Mouse (Mus musculus): ENCODE results near the gene Vps41.

Vps41 gene

GRCm38 (mm10) chr13:18797555-18797954, 80.5 kb downstream of the Vps41 start:
- no peak for DNase-seq

- no peak for DNase-seq
Observed at GRCm38 (mm10) chr13:18800434-18800833, 83.3 kb downstream of the Vps41 start.

- no peak for DNase-seq
Observed at GRCm38 (mm10) chr13:18809465-18809864, 92.4 kb downstream of the Vps41 start.

DNA sequence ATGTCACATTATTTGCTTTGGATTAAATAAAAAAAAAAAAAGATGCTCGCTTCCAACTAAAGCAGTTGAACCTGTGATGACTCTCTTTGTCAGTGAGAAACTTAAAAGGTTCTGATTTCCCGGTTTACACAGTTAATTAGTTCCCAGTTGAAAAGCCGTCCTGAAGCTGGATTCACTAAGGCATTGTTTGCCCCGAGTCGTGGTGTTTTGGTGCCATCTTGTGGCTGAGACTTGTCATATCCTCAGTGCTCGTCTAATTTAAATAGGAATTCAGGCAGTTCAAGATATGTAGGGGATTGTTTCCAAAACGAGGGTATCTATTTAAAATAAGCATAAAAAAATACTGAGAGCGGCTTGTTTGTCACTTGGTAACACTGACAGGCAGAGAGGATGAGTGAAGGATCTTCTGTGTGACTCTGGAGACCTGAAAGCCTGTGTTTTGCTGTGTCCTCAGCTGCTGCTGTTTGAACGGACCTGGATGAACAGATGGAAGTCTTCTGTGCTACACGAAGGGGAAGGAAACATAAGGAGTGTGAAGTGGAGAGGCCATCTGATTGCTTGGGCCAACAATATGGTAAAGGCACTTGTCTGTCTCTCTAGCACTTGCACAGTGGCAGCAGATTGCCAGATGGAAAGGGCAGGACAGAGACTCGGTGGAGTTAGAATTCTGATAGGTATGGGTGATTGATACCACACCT, 93.0 kb downstream of the Vps41 start:
- DNase-seq = peak; percentile 71

DNA sequence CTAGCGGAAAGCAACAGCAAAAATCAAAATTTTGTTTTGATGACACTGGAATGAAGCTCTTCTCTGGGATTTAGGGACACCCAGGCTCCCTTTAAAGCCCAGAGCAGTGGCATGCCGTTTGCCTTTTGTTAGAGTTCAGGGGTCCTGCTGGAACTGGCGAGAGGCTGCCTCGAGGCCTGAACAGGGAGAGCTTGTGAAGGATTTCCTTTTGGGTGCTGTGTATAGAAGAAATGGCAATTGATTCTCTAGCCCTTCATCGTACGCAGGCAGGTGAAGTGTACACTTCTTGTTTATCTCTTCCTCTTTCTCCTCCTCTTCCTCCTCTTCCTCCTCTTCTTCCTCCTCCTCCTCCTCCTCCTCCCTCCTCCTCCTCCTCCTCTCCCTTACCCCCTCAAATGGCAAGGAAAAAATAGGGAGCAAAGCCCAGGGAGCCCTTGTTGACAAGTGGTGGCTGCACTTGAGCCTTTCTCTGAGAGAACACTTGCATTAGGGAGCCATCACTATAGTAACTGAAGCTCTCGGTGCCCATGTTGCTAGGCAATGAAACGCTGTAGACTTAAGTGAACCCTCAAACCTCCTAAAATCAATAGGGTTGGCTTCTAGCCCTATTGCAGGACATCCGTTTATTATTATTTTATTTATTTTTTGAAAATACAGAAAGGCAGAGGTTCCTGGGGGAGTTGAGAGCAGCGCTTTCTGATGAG, 107.5 kb downstream of the Vps41 start:
- peak; percentile 23 for DNase-seq

DNA sequence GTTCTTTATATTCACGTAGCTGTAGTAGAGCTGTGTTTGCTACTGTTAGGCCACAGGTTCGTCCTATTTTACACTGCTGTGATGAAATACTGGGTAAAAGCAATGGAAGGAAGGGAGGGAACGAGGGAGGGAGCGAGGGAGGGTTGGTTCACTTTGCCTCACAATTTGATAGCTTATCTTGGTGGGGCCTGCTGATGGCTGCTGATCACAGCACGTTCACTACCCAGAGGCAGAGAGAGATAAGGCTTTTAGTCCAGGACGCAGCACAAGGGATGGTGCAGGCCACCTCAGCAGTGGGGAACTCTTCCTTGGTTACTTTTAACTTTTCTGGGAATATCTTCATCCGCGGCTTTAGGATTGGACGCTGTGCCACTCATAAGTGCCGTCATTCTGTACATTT, 109.9 kb downstream of the Vps41 start:
- DNase-seq = no peak

DNA sequence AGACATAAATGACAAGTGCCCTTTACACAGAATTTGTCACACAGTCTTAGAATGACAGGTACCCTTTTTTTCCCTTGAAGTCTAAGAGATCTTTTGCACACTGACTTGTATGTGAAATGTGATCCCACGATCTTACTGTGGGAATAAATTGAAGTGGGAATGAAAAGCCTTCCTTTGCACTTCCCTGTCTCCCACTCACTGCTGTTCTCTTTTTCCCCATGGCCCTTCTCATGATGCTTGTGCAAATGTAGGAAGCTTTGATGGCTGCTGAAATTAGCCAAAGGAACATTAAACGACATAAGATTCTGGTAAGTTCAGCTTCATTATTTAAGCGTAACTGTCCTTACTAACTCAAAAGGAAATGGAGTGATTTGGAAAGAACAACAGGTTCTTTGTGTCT, 113.4 kb downstream of the Vps41 start:
- DNase-seq = no peak

DNA sequence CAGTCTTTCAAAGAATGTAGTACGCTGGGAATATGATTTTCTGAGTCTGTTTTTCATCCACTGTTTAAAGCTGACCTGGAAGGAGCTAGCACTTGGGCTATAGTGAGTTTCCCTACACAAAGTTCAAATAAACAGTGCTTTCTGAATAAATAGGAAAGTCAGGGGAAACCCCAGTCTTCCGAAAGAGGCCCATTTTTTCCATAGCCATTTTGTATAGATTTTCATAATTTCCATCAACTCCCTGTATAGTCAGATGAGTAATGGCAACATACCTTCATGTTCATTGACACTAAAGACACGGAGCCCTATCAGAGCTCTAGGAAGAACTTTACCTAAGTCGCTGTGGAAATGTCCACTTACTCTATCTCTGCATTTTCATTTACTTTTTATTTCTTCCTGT, 122.1 kb downstream of the Vps41 start:
- no peak for DNase-seq

- no peak for DNase-seq
Observed at GRCm38 (mm10) chr13:18840366-18840765, 123.3 kb downstream of the Vps41 start.

DNA sequence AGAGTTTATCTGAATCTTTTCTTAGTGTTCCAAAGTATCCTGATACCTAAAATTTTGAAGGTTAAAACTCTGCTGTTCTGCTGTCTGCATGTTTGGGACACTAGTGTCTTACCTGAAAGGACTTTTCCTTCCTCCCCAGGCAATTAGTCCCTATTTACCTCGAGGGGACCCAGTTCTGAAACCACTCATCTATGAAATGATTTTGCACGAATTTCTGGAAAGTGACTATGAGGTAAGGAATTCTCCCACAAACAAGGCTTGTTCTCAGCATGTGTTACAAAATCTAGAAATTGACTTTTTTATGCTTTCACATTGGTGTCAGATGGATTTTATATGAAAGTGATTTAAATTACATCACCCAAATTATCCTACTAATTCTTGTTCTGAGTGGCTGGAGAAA, 123.9 kb downstream of the Vps41 start:
- DNase-seq = no peak

- no peak for DNase-seq
Observed at GRCm38 (mm10) chr13:18841752-18842282, 124.7 kb downstream of the Vps41 start.

DNA sequence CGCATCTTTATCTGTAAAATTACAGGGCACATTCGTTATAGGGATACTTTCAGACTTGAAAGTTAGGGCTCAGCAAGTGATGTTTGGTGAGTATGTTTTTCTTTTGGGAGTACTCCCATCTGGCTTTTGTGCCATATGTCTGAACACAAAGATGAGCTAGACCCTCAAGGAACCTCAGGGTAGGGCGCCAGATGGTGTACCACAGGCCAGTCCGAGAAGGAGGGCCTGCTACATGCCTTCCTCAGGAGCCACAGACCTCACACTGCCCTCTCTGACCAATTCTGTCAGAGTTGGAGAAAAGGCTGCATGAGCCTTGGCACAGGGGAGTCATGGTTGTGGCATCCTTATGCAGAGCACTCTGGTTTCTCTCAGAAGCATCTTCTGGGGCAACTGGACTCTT, 125.5 kb downstream of the Vps41 start:
- no peak for DNase-seq

GRCm38 (mm10) chr13:18843546-18843945, 126.5 kb downstream of the Vps41 start:
- DNase-seq = no peak

GRCm38 (mm10) chr13:18847386-18847785, 130.3 kb downstream of the Vps41 start:
- DNase-seq = no peak

DNA sequence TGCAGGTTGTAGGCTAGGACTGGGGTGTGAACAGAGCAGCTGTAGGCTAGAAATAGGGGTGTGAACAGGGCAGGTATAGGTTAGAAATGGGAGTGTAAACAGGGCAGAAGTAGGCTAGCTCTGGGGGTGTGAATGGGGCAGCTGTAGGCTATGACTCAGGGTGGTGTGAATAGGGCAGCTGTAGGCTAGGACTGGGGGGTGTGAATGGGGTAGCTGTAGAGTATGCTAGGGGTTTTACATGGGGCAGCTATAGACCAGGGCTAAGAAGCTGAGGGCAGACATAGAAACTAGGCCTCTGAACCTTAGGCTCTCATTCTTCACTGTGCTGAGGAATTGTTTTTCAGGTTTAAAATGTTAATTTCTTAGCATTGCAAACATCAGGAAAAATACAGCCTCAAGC, 132.5 kb downstream of the Vps41 start:
- no peak for DNase-seq

- DNase-seq = no peak
Observed at GRCm38 (mm10) chr13:18851182-18851581, 134.1 kb downstream of the Vps41 start.

GRCm38 (mm10) chr13:18852718-18853117, 135.6 kb downstream of the Vps41 start:
- no peak for DNase-seq

GRCm38 (mm10) chr13:18856026-18856802, 139.1 kb downstream of the Vps41 start:
- peak; percentile 71 for DNase-seq

- DNase-seq = peak; percentile 87
Observed at GRCm38 (mm10) chr13:18858183-18858582, 141.1 kb downstream of the Vps41 start.

DNA sequence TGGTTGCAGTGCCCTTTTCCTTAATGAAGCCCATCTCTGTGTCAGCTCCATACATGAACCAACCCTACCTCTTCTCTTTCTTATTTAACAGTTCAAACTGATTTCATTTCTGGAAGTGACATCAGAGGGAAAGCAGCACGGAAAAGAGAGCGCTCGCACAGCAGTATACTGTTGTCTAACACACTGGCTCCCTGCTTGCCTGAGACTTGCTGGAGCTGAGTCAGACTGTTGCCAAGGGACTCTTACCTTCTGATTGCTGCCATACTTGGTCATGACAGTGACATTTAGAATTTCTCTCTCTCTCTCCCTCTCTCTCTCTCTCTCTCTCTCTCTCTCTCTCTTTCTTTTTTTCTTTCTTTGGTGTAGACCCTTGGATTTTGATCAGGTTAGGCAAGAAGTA, 142.3 kb downstream of the Vps41 start:
- no peak for DNase-seq

DNA sequence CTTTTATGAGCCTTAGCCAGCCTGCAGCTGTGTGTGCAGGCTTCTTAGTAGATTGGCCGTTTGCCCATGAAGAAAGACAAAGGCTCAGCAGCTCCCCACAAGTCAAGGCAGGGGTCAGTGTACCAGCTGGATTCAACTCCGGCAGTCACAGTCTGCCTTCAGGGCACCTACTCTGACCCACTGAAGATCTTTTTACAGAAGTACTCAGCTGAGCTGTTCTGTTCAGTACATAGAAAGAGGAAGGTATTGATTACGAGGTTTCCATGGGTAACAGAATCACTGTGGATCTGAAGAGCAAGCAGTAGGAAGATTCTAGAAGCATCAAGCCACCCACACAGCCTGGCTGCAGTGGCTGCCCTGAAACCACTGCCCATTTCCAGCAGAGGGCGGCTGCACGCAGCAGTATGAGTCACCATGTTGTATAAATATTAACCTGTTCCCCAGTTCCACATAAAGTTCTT, 151.0 kb downstream of the Vps41 start:
- DNase-seq = no peak

DNA sequence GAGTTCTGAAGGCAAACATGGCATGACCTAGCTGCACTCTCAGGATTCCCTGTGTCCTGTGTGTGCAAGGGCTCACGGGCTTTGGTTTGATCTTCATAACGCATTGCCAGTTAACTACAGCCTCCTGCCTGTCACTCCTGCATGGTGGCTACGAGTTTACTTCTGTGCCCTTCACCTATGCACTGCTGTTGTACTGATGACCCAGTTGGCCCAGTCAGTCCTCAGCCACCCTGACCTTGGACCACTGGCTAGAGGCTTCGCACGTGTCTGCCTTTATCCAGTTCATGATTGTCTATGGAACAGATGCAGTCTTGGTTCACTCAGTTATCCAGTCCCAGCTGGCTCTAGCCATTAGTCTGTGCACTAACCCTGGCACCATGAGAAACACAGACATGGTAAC, 151.7 kb downstream of the Vps41 start:
- DNase-seq = no peak

GRCm38 (mm10) chr13:18875321-18875720, 158.2 kb downstream of the Vps41 start:
- no peak for DNase-seq

GRCm38 (mm10) chr13:18892910-18893309, 175.8 kb downstream of the Vps41 start:
- peak; percentile 68 for DNase-seq

Data from layer of hippocampus, adult 9-11 months (tissue).